Mouse (Mus musculus) urinary bladder, postnatal 4 days (tissue): ENCODE measurements at regions not wholly inside any gene's neighbourhood (a gene's known extent, or its start where the extent isn't known, plus 50 kb on each side); places are given as distances from the start of the nearest gene placed in this dataset.

Experiments
- DNase-seq, 2 experiments: peaks; one replicate each; pipeline ENCODE4 v3.0.0; 2021 to 2022; ENCODE audit warnings: low spot score in 2 of 2

- DNase-seq: no peak
These were observed 136.5 kb upstream of the Dap start for GRCm38 (mm10) chr15:31087607-31088006.

GRCm38 (mm10) chr15:31091916-31092570 is 132.1 kb upstream of the Dap start:
- peak in 1 of 2 experiments; percentile 28 for DNase-seq

GRCm38 (mm10) chr15:31096206-31096605 is 127.9 kb upstream of the Dap start:
- DNase-seq: no peak

GRCm38 (mm10) chr15:31097301-31097700 is 126.8 kb upstream of the Dap start:
- no peak for DNase-seq

GRCm38 (mm10) chr15:31104743-31105142 is 119.4 kb upstream of the Dap start:
- DNase-seq: no peak

- DNase-seq: no peak
These were observed 117.2 kb upstream of the Dap start for GRCm38 (mm10) chr15:31106907-31107306.

GRCm38 (mm10) chr15:31113216-31113615 is 110.9 kb upstream of the Dap start:
- no peak for DNase-seq

- DNase-seq: no peak
These were observed 106.8 kb upstream of the Dap start for GRCm38 (mm10) chr15:31117338-31117737.

GRCm38 (mm10) chr15:31120147-31120546 is 104.0 kb upstream of the Dap start:
- no peak for DNase-seq

GRCm38 (mm10) chr15:31125784-31126183 is 98.3 kb upstream of the Dap start:
- DNase-seq: no peak

- DNase-seq: no peak
These were observed 97.1 kb upstream of the Dap start for GRCm38 (mm10) chr15:31126999-31127398.

- DNase-seq: no peak
These were observed 89.2 kb upstream of the Dap start for GRCm38 (mm10) chr15:31134891-31135290.

- no peak for DNase-seq
These were observed 85.5 kb upstream of the Dap start for GRCm38 (mm10) chr15:31138637-31139036.

GRCm38 (mm10) chr15:31141750-31142149 is 82.4 kb upstream of the Dap start:
- no peak for DNase-seq

GRCm38 (mm10) chr15:31148251-31149145 is 75.6 kb upstream of the Dap start:
- no peak for DNase-seq

GRCm38 (mm10) chr15:31149855-31150254 is 74.3 kb upstream of the Dap start:
- no peak for DNase-seq

GRCm38 (mm10) chr15:31150546-31151471 is 73.3 kb upstream of the Dap start:
- DNase-seq: peak in 1 of 2 experiments; percentile 34

- DNase-seq: no peak
These were observed 69.0 kb upstream of the Dap start for GRCm38 (mm10) chr15:31155141-31155540.

- DNase-seq: no peak
These were observed 57.5 kb upstream of the Dap start for GRCm38 (mm10) chr15:31166543-31167105.

GRCm38 (mm10) chr15:31167506-31167905 is 56.6 kb upstream of the Dap start:
- no peak for DNase-seq

GRCm38 (mm10) chr15:31168191-31168590 is 55.9 kb upstream of the Dap start:
- no peak for DNase-seq
